Mouse (Mus musculus) heart, adult 8-10 months (tissue): Measurements from ENCODE around the gene Cdkl2. TPM values are rescaled to one million over a fixed set of nuclear protein-coding genes. Genes with fewer than 3 reads are reported as not detected.

Experiments
- DNase-seq: peaks from one replicate; pipeline ENCODE4 v3.0.0; 2022; ENCODE audit warnings: low spot score
- total RNA-seq, 4 experiments: library from RNA; stranded (reverse); gene quantifications; 2 replicates each; pipeline ENCODE4 v1.2.4; 2022

The Cdkl2 gene
- total RNA-seq, 4 experiments from 2014 or later, result 4.2 to 6.9 (median 5.6) TPM

DNA sequence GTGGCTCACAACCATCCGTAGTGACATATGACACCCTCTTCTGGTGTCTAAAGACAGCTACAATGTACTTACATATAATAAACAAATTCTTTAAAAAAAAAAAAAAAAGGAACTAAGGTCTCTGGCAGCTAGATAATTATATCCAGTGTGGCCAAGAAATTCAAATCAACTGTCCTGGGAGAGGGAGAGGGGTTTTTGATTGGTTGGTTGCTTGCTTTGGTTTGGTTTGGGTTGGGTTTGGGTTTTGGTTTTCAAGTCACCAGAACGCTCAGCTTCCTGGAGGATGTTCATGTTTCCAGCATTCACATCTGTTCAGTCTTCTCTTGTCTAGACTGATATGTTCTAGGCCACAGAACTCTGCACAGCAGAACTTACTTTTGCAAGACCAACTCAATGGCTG is 50.6 kb downstream of the Cdkl2 start:
- DNase-seq, result no peak

DNA sequence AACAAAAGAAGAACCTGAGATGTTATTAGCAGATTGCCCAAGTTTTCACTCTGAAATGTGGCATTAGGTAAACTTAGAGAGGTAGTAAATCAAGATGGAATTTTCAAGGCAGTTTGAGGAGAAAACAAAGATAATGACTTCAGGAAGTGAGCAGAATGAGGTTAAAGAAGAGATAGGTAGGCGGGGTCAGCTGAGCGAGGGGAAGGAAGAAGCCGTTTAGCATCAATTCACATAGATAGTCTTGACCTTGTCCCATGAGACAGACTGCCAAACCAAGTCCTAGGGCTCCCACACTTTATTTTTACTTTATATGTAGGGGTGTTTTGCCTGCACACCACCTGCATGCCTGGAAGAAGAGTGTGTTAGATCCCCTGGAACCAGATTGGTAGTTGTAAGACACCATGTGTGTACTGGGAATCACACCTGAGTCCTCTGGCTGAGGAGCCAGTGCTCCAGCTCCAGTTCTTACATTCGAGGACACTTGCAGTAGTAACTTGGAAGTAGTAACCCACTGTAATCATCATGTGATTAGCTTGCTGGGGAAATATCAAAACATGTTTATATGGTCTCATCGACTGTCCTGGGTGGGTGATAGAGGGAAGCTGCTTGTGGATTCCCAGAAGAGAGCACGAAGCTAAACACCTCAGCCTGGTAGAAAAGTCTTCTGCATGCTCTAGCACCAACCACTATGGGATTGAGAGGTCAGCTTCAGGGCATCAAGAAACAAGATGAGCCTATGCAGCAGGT is 52.3 kb downstream of the Cdkl2 start:
- no peak for DNase-seq

DNA sequence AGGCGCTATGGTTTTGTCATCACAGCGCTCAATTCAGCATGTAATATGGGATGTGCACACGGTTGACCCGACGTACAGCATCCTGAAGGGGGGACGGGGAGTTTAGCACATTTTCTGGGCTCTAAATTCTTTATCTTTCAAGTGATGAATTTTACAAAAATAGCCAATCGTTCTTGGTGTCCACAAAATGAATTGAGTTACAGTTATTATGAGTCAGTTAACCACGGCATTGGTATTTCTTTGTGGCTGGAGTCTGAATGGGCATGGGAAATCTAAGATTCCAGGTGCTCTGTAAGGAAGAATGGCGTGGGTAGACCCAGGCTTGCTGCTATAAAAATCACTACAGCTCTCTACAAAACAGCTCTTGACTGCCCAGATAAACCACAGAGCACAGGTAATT is 54.4 kb downstream of the Cdkl2 start:
- DNase-seq, result no peak

DNA sequence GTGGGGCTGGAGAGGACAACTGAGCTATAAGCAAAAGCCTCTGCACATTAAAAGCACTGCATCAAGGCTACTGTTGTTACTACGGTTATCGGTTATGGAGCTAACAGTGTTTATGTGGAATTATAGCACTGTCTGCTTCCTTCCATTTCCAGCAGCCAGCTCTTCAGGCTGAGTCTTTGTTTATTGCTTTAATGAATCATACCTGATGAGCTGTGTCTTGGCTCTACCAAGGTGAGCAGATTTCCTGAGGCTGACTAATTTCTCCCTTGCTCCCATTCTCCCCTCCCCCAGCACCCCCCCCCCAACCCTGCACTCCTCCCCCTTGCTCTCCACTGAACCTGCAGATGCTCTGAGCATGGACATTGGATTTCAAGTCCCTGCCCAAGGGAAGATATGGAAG is 55.9 kb downstream of the Cdkl2 start:
- DNase-seq, result no peak

DNA sequence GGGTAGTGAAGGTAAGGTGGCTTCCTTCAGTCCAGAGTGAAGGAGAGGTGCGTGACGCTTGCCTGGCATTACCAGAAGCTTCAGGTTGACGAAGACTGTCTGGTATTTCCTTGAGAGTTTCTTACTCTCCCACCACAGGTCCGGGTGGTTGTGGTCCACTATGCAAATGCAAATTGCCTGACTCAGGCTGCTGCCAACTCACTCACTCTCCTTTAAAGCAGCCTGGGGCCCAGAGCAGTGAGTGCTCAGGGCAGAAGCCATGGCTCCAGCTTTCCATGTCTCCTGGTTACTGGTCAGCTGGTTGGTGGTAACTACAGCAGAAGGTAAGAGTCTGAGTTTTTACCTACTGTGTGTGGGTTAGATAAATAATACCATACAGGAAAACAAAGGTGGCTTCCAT is 56.4 kb downstream of the Cdkl2 start, which contains the start of gene Odaph:
Gene Odaph (plus strand): TSS at position 240 of the 400 bp plus-strand sequence.
- DNase-seq, result no peak

DNA sequence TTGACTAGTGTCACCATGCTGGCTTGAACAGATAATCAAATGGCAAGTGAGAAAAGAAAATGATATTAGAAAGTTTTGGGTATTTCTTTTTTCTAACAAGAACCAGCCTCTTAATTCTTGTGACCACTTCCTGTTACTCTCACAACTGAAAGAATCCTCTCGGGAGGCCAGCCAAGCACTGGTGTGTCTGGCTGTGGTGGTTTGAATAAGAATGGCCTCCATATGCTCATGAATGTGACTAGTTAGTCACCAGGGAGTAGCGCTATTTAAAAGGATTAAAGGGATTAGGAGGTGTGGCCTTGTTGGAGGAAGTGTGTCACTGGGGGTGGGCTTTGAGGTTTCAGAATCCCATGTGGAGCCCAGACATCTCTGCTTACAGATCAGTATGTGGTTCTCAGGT is 58.0 kb downstream of the Cdkl2 start:
- no peak for DNase-seq

DNA sequence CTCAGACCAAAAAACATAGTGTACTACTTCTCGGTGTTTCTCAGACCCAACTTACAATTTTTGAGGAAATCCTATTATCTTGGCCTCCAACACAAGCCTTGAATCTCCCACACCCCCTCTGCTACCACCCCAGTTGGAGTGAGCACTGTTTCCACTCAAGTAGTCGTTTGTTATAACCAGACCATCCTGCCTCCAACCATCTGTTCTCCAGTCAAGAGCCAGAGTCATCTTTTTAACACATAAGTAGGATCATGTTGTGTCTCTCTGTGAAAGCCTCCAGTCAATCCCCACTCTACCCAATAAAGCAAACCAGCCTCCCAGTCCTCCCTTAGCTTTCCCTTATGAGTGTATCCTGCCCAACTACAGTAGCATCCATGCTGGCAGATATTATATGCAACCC is 60.2 kb downstream of the Cdkl2 start:
- DNase-seq, result no peak

DNA sequence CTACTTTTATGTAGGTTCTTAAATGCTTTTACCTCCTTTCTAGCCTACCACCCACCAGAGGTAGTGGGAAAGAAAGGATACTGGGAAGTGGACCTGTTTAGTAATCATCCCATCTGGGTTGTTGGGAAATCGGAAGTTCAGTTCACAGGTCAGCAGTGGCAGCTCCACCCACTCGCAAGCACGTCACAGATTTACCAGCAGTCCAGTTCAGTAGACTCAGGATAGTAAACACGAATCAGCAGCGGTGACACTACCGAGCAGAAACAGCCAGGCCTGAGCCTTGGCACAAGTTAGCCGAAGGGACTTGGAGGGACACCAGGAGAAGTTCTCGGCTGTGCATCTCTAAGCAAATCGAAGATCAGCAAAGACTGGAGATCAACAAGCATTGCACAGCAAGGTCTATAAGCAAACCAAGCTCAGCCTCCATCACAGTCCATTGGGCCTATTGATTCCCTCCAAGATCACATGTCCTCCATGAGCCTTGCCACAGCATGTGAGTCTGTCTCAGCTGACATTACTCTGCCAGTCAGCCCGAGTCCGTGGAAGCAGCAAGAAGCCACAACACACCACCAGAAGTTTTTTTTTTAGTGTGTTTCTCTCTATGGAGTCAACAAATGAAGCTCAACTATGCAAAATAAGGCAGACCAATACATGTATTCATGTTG is 62.4 kb downstream of the Cdkl2 start:
- no peak for DNase-seq

DNA sequence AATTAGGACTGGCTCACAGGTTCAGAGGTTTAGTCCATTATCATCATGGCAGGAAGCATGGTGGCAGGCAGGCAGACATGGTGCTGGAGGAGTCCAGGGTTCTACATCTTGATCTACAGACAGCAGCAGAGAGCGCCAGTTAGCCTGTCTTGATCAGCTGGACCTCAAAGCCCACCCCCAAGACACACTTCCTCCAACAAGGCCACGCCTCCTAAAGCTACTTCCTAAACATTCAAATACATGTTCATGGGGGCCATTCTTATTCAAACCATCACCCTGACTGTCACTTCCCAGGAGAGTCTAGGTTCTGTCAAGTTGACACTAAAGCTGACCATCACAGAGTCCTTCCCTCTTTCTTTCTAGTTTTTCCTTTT is 66.3 kb downstream of the Cdkl2 start:
- no peak for DNase-seq

DNA sequence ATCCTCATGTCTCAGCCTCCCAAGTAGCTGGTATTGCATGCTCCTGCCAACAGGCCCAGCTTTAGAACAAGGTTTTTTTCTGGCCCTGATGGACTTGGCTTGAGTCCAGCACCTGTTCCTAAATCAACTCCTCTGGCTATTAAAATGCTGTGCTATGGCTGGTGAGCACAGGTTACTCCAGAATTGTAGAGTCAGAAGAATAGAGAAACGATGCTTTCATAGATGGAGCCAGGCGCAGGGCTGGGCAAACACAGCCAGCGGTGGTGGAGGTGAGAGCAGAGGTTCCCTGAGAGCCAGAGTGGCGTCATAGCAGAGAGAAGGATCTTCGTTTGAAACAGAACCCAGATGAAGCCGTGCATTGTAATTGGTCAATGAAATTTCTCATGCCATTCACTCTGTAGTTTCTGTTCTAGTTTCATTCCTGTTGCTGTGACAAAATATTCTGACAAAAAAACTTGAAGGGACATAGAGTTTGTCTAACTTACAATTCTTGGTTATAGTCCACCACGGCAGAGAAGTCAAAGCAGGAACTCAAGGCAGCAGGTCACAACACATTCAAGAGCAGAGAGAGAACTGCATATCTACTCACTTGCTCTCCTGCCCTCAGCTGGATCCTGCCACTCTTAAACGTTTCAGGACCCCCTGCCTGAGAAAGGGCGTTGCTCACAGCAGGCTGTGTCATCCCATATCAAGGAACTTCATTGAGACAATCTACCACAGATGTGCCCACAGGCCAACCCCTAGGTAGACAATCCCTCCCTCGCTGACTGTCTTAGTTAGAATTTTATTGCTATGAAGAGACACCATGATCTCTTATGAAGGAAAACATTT is 66.9 kb downstream of the Cdkl2 start:
- DNase-seq, result no peak

DNA sequence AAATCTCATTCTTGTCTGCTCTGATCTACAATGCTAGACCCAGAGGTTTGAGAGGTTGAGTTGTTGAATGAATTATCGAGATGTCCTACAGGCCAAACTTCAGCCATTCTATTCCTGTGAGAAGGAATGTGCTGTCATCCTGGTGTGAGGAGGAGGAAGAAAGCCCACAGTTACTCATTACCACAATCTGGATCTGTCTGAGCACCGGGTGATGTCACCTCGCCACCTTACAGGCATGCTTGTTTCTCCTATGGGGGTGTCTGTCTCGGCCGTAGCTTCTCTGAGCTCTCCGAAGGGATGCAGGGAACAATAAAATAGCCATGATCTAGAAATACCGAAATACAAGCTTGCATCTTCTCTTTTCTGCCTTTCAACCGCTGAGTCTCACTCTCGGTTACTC is 67.9 kb downstream of the Cdkl2 start:
- DNase-seq, result no peak

DNA sequence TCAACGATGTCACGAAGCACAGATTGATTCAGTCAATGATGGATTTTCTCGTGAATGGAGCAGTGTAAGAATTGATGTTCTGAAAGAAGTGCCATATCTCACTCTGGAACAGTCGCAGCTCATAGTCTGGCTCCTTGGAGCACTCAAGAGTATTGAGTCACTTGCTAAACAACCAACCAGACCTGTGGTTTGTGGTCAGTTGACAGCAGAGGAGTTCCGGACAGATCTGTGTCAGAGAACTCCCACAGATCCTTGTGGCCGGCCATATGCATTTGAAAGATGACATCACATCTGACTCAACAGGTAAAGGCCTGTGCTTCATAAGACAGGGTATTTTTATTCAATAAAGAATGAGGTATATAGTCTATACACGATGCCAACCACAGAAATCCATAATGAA is 69.7 kb downstream of the Cdkl2 start:
- DNase-seq, result no peak

DNA sequence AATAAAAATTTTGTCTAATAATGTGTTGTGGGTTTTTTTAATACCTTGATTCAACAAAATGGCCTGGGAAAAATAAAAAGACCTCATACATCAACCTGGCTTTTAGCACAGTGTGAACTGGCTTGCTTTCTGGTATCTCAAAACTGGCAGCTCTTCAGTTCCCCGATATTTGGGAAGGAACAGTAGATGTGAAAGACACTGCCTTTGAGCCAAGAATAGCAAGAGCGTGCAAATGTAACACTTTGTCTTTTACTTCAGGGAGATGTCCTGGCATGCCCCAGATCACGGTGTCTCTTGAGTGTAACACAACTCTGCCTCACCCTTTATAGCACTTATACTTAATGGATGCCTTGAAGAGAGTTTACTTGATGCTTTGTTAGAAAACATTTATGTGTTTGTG is 71.6 kb downstream of the Cdkl2 start:
- no peak for DNase-seq

DNA sequence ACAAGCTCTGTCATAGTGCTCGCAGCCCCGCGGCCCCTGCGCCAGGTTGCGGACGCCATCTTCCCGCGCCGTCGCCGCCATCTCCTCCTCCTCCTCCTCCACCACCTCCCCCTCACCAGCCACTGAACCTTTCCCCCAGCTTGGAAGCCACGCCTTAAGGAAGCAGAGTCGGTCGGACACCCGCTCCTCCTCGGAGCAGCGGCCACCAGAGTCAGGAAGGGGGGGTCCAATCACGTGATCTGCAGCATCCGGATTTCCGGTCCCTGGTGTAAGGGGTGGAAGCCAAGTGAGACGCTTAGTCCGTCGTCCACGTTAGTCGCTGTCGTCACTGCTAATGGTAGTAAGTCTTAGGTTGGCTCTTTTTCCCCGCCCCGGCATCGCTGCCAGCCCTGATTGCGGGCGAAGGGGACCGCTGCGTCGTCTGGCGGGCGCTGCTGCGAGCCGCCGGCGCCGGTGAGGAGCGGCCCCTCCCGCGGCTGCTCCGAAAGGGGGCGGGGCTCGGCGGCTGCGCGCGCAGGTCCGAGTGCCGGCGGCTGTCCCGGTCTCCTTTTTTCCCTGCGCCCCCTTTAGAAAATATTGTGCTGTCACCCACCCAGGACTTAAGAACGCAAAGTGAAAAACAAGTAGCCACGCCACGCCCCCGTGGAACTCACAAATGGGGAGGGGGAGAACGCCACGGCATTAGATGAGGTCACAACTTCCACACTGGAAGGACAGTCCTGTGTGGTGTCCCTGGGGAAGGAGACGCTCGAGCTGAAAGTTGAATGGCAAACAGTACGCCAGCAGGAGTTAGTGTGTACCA is 80.8 kb downstream of the Cdkl2 start, which contains the start of gene Rchy1:
Gene Rchy1 (minus strand): TSS at position 430 of the 802 bp plus-strand sequence.
- peak; percentile 97 for DNase-seq

DNA sequence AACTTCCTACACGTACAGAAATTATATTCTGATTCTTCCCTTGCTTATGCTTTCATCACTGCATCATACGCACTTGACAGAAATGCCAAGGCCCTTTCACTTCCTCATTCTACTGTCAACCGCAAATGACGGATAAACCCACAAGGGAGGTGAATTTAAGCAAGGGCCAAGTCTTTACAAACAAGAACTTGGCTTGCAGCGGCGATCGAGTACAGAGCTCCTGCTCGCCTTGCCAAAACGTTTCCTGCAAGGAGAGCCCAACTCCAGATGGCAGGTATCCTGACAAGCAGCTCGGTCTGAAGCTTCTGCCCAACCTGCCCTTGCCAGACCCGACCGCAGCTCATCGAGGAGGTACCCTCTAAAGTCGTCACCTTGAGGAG is 81.4 kb downstream of the Cdkl2 start:
- peak; percentile 71 for DNase-seq

DNA sequence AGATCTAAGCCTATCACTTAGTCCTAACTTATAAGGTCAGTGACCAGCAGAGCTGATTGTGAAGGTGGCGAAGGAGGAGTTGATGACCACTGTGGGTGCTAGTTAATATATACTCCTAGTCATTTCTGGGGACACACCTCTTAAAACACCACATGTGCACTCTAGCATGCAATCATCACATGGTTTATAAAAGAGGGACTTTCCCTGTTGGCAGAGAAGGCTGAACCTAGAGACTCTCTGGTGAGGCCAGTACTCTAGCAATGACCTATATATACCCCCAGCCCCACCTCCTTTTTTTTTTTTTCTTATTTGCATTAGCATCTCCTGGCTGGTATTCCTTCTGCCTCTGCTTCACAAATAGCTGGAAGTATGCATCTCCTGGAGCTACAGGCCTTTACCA is 82.3 kb downstream of the Cdkl2 start:
- peak; percentile 12 for DNase-seq

DNA sequence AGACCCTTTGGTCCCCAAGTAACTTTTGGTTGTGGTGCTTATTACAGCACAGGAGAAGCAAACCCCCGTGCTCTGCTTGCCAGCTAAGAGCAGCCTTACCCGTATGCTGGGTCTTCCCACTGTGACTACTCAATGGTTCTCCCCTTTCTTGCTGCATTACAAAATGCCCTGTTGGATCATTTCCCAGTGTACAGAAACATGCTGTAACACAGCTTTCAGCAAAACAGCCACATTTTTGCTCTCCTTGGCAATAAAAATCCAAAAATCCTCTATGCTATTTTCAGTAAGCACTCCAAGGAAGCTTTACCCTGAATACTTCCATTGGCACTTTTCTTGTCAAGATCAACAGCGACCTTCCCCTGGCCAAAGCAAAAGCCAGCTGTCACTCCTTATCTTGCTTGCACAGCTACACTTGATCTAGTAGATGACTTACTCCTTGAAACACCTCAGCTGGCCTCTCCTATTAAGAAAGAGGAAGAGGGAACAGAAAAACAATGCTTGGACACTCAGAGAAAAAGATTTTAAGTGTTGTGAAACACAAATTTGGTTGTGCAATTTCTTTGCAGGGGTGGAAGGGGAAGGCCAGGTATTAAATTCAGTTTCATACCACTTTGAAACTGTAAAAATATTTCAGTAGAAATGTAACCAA is 83.0 kb downstream of the Cdkl2 start:
- peak; percentile 23 for DNase-seq

DNA sequence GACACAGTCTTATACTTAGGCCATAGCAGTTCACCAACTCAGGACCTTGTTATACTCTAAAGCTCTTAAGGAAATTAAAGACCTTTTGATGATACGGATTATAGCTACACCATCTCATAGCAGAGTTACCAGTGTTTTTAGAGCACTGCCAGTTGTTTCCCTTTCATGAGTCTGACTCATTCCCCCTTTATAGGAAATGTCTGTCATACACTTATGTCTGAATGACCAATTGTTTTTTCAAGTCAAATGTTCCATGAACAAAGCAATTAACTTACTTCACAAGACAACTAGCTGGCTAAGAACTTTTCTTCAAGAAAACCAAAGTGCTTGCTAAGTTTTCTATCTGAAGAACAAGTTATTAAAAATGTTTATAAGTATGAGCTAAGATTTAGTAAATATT is 83.7 kb downstream of the Cdkl2 start:
- DNase-seq, result no peak

DNA sequence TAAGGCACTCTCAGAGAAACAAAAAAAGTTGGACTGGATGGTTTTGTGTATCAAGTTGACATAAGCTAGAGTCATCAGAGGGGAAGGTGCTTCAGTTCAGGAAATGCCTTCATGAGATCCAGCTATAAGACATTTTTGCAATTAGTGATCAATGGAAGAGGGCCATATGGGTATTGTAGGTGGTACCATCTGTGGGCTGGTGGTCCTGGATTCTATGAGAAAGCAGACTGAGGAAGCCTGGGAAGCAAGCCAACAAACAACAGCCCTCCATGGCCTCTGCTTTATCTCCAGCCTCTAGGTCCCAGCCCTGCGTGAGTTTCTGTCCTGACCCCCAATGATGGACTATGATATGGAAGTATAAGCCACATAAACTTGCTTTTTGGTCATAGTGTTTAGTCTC is 84.6 kb downstream of the Cdkl2 start:
- no peak for DNase-seq

DNA sequence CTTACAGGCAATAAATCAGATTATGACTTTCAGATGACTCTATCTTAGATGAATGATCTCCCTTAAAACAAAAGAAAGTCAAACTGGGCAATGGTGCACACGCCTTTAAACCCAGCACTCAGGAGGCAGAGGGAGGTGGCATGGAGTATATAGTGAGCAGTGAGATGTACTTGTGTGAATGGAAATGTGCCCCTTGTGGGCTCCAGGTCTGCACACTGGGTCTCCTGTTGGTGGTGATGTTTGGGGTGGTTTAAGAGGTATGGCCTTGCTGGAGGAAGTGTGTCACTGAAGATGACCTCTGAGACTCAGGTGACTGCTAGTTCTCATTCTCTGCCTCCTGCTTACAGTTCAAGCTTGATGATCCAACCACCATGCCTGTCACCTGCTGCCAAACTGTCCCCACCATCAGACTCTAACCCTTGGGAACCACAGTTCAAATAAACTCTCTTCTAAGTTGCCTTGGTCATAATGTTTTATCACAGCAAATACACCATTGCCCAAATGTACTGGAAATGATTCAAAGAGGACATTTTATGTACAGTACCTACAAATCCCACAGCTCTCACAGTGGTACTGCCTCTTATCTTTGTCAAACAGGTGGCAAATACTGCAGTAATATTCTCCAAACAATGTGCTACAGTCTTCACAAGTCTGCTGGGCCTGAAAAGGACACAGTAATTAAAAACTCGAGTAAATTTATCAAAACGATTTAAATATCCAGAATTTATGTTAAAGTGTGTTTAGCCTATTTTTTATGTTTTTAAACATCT is 86.5 kb downstream of the Cdkl2 start:
- DNase-seq, result no peak
